Mouse (Mus musculus) heart, adult 8-10 months (tissue): ENCODE results near the gene 4930568D16Rik. TPM values are rescaled to one million over a fixed set of nuclear protein-coding genes. Genes with fewer than 3 reads are reported as not detected.

Experiments
- DNase-seq: peaks from one replicate; pipeline ENCODE4 v3.0.0; 2022; ENCODE audit warnings: low spot score
- total RNA-seq, 4 experiments: library from RNA; stranded (reverse); gene quantifications; 2 replicates each; pipeline ENCODE4 v1.2.4; 2022

4930568D16Rik gene
- total RNA-seq, result not detected

- DNase-seq, result no peak
These were observed at the start of gene 4930568D16Rik for GRCm38 (mm10) chr2:35367629-35368028. TSS of gene 4930568D16Rik (minus strand) at chr2:35367729.

- no peak for DNase-seq
These were observed 49.7 kb upstream of the 4930568D16Rik start for GRCm38 (mm10) chr2:35417231-35417630.

- no peak for DNase-seq
These were observed 48.9 kb upstream of the 4930568D16Rik start for GRCm38 (mm10) chr2:35416473-35416872.

GRCm38 (mm10) chr2:35412810-35413209 is 45.3 kb upstream of the 4930568D16Rik start:
- DNase-seq, result no peak

GRCm38 (mm10) chr2:35412246-35412645 is 44.7 kb upstream of the 4930568D16Rik start:
- no peak for DNase-seq

GRCm38 (mm10) chr2:35411640-35412190 is 44.2 kb upstream of the 4930568D16Rik start:
- DNase-seq, result no peak

- DNase-seq, result no peak
These were observed 41.9 kb upstream of the 4930568D16Rik start for GRCm38 (mm10) chr2:35409466-35409865.

GRCm38 (mm10) chr2:35408409-35409110 is 41.0 kb upstream of the 4930568D16Rik start:
- DNase-seq, result no peak

- no peak for DNase-seq
These were observed 40.3 kb upstream of the 4930568D16Rik start for GRCm38 (mm10) chr2:35407878-35408277.

- no peak for DNase-seq
These were observed 39.7 kb upstream of the 4930568D16Rik start for GRCm38 (mm10) chr2:35407266-35407665.

GRCm38 (mm10) chr2:35406611-35407010 is 39.1 kb upstream of the 4930568D16Rik start:
- DNase-seq, result no peak

GRCm38 (mm10) chr2:35402391-35402790 is 34.9 kb upstream of the 4930568D16Rik start:
- DNase-seq, result no peak

- DNase-seq, result no peak
These were observed 33.2 kb upstream of the 4930568D16Rik start for GRCm38 (mm10) chr2:35400739-35401138.

GRCm38 (mm10) chr2:35398184-35398828 is 30.8 kb upstream of the 4930568D16Rik start:
- DNase-seq, result no peak

- peak; percentile 76 for DNase-seq
These were observed 30.2 kb upstream of the 4930568D16Rik start for GRCm38 (mm10) chr2:35397590-35398173.

GRCm38 (mm10) chr2:35397096-35397495 is 29.6 kb upstream of the 4930568D16Rik start, which contains the start of gene 4930402F06Rik:
TSS of gene 4930402F06Rik (minus strand) at chr2:35397175.
- no peak for DNase-seq

GRCm38 (mm10) chr2:35385441-35385871 is 17.9 kb upstream of the 4930568D16Rik start:
- DNase-seq, result peak; percentile 58

- no peak for DNase-seq
These were observed 11.8 kb upstream of the 4930568D16Rik start for GRCm38 (mm10) chr2:35379306-35379705.

GRCm38 (mm10) chr2:35377600-35377999 is 10.1 kb upstream of the 4930568D16Rik start:
- no peak for DNase-seq

- no peak for DNase-seq
These were observed 5.5 kb upstream of the 4930568D16Rik start for GRCm38 (mm10) chr2:35373003-35373402.

- DNase-seq, result no peak
These were observed 3.2 kb upstream of the 4930568D16Rik start for GRCm38 (mm10) chr2:35370686-35371085.

GRCm38 (mm10) chr2:35349184-35349583 is 18.3 kb downstream of the 4930568D16Rik start:
- peak; percentile 40 for DNase-seq
